Mouse (Mus musculus) ES-CJ7 (cell line): ENCODE results near the gene Ift52.

ENCODE experiments used
- DNase-seq: peaks from one replicate; pipeline ENCODE4 v3.0.0; 2011; ENCODE audit warnings: low read depth, low spot score

The Ift52 gene

DNA sequence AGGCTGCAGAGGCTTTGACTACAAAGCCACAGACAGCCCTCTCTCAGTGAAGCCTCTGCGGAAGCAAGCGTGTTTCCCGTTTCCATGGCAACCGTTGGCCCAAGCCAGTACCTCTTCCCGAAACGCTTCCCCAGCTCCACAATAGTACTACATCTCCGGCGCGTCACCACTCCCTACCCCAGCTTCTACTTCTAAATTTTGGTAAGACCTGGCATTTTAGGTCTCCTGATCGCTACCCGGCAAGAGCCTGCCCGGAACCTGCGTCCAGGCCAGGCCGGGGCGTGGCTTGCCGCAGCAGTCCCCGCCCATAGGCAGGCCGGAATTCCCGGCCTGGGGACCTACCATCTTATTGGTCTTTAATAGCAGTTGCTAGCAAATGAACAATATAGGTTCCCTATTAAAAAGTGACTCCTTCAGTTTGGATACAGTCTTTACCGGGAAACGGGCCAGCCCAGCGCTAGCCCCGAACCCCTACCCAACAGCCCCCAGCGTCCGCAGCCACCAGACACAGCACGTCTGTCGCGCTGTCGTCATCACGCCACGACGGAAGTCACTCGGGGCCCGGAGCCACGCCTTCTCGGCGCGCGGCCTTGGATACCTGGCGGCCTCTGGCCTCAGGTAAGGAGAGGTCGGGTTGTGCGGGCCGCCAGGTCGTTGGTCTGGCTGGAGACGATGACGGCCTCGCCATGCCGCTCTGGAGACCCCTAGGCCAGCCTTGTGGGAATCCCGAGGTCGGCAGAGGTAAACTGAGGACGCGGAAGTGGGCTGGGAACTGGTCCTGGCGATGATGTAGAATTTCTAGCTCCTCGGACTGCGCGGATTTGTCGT is at the start of gene Ift52:
TSS of gene Ift52 (plus strand) at position 439 of the 828 bp plus-strand sequence.
- peak; percentile 86 for DNase-seq

- DNase-seq, result peak; percentile 51
Observed at GRCm38 (mm10) chr2:162968357-162968756, 48.8 kb upstream of the Ift52 start.

DNA sequence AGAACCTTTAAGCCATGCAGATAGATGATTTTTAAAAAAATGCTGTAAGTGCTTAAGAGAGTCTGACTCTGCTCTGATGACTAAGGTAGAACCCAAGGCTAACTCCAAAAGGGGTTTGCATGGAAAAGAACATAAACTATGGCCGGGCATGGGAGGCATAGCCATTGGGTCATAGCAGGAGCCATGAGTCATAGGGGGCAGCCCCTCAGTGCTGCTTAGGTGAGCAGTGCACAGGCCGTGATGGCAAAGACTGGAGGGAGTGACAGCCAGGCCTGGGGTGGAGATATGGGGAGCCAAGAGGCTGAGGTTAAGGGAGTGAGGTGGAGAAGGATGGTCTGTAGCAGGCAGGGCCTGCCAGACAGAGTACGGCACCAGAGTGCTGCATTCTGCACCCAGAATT is 48.1 kb upstream of the Ift52 start:
- DNase-seq, result no peak

DNA sequence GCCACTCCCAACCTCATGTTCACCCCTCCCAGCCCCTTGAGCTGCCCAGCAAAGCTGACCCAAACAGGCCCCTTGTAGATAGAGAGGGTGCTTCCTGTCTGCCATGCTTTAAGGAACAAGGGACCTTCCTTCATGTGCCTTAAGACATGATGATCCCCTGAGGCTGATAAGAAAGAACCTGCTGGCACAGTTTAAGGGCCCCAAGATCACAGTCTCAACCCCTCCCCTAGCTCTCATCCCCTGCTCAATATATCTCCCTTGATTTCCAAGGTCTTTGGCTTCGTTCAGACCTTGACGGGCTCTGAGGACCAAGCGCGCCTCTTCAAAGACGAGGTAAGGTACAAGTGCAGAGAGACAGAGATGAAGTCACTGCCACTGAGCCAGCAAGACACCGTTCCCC is 46.3 kb upstream of the Ift52 start:
- no peak for DNase-seq

DNA sequence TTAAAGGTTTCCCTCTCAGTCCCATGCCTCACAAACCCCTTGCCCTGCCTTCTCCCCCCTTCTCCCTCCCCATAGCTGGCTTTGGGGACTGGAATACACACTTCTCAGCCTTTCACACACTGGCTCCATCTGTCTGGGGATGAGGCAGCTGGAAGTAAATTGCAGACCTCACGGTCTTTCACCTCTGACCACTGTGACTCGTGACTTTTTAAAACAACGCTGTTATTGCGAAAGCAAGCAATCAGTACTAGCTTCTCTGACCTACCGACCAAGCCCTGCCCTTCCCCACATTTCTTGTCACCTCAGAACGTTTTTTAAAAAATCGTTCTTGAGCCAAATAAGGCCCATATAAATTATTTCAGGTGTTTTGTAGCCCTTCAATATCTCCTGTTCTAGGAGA is 44.4 kb upstream of the Ift52 start:
- DNase-seq, result no peak

GRCm38 (mm10) chr2:162973206-162973605 is 43.9 kb upstream of the Ift52 start:
- no peak for DNase-seq

- DNase-seq, result no peak
Observed at GRCm38 (mm10) chr2:162973637-162974036, 43.5 kb upstream of the Ift52 start.

GRCm38 (mm10) chr2:162975157-162975775 is 41.9 kb upstream of the Ift52 start:
- DNase-seq, result no peak

DNA sequence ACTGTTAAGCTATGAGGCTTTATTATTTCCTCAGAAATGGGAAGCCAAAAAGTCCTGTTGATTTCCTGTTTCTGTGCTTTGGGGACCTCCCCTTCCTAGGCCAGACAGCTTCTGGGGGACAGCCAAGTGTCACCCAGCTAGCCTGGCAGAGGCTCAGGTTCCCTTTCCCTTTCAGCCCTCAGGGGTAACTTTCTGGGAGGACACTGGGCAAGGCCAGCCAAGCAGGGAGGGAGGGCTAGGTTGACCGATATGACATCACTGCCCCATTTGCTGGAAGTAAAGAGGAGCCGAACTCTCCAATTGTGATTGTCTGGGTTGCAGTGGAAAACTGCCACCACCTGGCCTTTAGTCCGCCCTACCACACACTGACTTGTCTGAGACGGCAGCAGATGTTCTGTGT is 41.2 kb upstream of the Ift52 start:
- no peak for DNase-seq

DNA sequence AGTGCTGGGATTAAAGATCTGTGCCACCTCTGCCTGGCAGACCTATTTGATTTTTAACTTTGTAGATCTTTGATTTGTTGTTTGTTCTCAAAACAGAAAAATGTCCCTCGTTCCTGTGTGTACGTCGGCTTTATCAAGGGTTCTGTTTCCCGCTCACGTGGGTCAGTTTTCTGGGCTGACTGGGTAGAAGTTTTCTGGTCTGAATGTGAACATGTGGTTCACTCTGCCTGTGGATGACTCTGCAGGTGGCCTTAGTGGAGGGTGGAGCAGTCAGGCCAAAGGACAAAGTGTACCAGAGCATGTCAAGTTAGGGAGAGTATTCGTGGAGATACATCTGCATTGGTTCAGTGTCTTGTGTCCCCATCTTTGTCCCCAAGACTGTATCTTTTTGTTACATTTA is 32.8 kb upstream of the Ift52 start:
- no peak for DNase-seq

- DNase-seq, result no peak
Observed at GRCm38 (mm10) chr2:162985923-162986322, 31.2 kb upstream of the Ift52 start.

DNA sequence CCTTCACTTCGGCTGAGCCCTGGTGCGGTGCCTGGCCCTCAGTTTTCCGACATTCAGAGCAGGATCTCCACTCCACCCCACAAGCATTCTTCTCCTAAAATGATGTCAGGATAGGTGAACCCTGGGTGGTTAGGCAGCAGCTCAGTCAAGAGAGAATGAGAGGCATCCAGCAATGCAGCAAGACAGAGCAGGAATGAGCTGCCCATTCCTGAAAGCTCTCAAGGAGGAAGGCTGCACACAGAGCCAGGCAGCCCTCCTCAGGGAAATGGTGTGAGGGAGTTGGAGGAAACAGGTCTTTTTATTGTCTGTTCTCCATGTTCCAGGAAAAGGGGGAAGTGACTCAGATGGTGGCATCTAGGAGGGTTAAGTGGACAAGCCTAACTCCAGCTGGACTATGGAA is 30.4 kb upstream of the Ift52 start:
- DNase-seq, result no peak

GRCm38 (mm10) chr2:162987218-162987617 is 29.9 kb upstream of the Ift52 start, which contains the start of gene Sgk2:
Sgk2 (plus strand) TSS chr2:162987330.
- DNase-seq, result no peak

DNA sequence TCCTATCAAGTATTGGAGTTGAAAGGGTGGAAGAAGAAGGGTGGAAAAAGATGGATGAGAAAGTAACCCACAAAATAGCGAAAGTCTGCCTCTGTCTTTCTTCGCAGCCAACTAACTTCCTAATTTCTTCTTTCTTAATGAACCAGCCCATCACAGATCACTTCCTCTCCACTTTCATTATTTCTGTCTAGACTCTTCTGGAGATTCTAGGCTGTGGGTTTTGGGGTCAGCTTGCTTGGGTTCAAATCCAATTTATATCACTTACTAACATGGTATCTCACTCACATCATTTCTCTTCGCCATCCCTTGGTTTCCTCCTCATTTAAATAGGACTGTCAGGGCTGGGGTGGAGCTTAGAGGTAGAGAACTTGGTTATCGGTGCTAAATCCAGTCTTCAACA is 28.9 kb upstream of the Ift52 start:
- DNase-seq, result no peak

- no peak for DNase-seq
Observed at GRCm38 (mm10) chr2:162991394-162992083, 25.6 kb upstream of the Ift52 start.

GRCm38 (mm10) chr2:162992084-162992437 is 25.1 kb upstream of the Ift52 start:
- no peak for DNase-seq

DNA sequence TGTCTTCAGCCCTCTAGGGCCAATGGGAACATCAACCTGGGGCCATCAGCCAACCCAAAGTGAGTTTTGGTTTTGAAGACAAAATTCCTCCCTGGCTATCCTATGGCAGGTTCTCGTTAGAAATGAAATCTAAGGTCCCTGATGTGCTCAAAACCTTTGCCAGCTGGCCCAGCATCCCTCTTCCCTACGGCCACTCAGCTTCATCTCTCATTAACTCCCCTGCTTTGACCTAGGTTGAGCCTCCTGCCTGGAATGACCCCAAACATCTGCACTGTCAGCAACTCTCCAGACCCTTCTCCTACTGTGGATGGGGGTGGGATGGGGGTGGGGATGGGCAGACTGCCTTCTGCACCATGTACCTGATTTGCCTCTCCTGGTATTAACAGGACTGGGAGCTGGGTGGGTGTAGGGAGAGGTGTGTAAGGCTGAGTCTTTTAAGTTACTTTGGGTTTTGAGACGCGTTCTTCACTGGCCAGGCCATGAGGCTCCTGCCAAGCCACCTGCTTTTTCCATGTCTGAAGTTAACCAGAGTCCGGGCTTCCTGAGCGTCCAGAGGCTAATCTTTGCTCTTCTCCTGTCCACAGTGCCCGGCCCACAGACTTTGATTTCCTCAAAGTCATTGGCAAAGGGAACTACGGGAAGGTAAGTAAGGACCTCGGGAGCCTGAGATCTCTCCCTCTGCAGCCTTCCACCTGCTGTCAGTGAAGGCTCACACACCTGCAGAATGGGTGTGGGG is 23.1 kb upstream of the Ift52 start:
- no peak for DNase-seq

- DNase-seq, result peak; percentile 85
Observed at GRCm38 (mm10) chr2:162998528-162999230, 18.5 kb upstream of the Ift52 start.

DNA sequence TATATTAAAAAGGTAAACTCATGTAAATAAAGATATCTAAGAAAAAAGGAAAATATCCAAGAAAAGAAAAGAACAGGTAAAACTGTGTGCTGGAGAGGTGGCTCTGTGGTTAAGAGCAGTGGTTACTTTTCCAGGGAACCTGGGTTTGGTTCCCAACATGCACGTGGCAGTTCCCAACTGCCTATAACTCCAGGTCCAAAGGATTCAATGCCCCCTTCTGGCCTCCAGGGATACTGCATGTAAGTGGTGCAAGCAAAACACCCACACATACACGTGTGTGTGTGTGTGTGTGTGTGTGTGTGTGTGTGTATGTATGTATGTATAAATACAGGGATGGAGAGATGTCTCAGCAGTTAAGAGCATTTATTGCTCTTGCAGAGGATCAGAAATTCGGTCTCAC is 17.4 kb upstream of the Ift52 start:
- DNase-seq, result peak; percentile 87

DNA sequence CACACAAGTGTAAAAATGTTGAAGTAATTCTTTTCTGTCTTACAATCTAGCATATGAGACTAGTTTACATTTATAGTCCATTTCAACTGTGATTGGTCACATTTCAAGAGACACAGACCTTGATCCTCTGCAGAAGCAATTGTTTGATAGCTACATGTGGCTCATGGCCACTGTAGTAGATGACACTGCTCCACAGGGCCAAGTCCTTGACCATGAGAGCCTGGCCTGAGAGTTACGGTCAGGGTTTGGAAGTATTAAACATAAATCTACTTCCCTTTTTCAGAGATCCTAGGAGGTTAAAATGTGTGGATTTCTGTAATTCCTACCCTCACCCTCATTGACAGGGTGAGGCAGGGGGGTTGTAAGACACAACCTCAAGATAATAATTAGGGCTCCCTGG is 16.1 kb upstream of the Ift52 start:
- no peak for DNase-seq

GRCm38 (mm10) chr2:163007299-163007698 is 9.9 kb upstream of the Ift52 start:
- no peak for DNase-seq
